Mouse (Mus musculus): ENCODE results near the gene Tpi1. TPM values are rescaled to one million over a fixed set of nuclear protein-coding genes. Genes with fewer than 3 reads are reported as not detected.
A peak's percentile ranks its signal among the peaks of the same experiment; 100 is the strongest.
"Not testable (repeated sequence)": the region's sequence is repeated elsewhere in the genome, so short reads cannot be mapped to it uniquely, and the experiment has no call there.

Tpi1 gene
- polyA plus RNA-seq, 2 experiments from 2014 or later, result 65.7 to 90.0 TPM

DNA sequence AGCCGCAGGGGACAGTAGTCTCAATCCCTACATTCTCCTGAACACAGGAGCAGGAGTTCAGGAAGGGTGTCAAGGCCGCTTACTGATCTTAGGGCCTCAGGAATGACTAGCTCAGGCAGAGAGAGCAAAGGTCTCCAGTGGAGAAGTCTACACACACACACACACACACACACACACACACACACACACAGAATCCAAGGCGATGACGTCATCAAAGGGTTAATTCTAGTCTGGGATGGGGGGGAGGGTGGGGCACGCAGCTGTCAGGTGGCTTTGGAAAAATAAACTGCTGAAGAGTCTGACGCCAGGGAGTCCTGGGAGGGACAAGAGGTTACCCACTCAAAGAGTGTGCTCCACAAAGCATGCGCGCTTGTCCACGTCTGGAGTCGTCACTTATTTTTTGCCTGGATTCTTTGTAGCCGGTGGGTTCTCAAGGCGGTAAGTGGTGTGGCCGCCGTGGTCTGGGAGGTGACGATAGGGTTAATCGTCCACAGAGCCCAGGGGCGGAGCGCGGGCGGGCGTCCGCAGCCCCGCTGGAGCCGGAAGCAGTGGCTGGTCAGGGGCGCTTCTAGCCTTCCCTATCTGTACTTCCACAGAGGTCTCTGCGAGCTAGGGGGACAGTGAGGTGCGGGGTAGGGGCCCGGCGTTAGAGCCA lies 5.6 kb downstream of the Tpi1 start, which contains the start of gene Spsb2:
Gene Spsb2, plus strand, starts transcription at position 304 of the 655 bp plus-strand sequence.
- ATAC-seq, result peak; percentile 15

- ATAC-seq, result no peak
Observed at GRCm38 (mm10) chr6:124807986-124808357, 6.1 kb downstream of the Tpi1 start.

DNA sequence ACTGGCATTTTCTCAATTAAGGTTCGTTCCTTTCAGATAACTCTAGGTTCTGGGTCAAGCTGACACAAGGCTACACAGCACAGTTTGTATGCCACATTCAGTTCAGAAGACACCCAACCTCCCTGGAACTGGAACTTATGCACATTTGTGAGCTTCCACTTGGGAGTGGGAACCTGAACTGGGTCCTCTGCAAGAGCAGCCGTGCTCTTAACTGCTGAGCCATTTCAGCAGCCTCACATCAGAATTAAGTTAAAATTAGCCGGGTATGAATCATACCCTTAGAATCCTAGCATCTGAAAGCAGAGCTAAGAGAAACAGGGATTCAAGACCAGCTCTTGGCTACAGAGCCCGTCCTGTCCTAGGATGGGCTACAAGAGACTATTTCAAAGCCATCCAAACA lies 6.7 kb downstream of the Tpi1 start:
- ATAC-seq, result no peak

DNA sequence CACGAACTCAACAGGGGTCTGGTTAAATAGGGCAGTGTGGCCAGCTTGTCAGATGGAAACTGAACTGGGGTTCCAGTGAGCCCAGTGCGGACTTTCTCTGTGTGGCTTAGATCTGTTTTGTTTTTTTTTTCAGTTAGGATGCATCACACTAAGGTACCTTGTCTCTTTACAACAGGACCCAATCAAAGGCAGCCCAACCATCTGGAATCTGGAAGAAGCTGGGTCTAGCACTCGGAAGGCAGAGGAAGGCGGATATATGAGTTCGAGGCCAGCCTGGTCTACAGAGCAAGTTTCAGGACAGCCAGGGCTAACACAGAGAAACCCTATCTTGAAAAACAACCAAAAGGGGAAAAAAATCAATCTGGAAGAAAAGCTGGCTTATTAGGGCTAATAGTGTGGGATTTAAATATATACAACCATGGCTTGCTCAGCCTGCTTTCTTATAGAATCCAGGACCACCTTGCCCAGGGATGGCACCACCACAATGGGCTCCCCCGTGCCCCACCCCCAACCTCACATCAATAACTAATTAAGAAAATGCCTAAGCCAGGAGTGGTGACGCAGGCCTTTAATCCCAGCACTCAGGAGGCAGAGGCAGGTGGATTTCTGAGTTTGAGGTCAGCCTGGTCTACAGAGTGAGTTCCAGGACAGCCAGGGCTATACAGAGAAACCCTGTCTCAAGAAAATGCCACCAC lies 7.5 kb downstream of the Tpi1 start:
- no peak for ATAC-seq

- peak; percentile 77 for ATAC-seq
Observed at GRCm38 (mm10) chr6:124805341-124806321, 8.5 kb downstream of the Tpi1 start.

GRCm38 (mm10) chr6:124804341-124804740 lies 9.8 kb downstream of the Tpi1 start:
- no peak for ATAC-seq

DNA sequence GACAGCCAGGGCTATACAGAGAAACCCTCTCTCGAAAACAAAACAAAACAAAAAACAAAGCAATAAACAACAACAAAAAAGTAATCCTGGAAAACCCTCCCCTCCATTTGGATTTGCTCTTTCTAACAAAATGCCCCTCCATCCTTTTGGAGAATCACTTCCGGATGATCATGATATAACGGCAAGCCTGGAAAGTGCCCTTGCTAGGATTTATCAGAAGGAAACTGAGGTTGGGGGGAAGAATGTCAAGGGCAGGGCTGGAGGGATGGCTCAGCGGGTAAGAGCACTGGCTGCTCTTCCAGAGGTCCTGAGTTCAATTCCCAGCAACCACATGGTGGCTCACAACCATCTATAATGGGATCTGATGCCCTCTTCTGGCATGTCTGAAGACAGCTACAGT lies 10.4 kb downstream of the Tpi1 start:
- ATAC-seq, result not testable (repeated sequence)

DNA sequence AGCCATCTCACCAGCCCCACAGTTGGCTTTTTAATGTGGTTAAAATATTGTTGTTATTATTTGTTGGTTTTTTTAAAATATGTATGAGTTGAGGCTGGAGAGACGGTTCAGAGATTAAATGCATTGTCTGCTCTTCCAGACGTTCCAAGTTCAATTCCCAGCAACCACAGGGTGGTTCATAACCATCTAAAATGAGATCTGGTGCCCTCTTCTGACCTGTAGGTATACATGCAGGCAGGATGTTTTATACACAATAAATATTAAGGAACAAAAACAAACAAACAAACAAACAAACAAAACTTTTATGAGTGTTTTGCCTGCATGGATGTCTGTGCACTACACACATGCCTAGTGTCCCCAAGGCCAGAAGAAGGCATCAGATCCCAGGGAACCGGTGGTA lies 11.0 kb downstream of the Tpi1 start:
- no peak for ATAC-seq

DNA sequence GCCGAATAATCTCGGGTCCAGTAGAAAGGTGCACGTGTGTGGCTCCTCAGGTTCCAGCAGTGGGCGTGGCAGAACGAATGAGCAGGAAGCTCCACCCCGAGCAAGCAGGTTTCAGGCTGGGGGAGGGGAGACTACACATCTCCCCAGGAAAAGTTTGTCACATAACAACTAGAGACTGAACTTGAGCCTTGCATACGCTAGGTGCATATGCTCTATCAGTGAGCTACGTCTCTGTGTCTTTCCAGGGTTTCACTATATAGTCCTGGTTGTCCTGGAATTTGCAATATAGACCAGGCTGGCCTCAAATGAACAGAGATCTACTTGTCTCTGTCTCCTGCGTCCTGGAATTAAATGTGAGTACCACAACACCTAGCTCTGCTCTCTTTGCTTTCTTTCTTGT lies 11.7 kb downstream of the Tpi1 start:
- not testable (repeated sequence) for ATAC-seq

DNA sequence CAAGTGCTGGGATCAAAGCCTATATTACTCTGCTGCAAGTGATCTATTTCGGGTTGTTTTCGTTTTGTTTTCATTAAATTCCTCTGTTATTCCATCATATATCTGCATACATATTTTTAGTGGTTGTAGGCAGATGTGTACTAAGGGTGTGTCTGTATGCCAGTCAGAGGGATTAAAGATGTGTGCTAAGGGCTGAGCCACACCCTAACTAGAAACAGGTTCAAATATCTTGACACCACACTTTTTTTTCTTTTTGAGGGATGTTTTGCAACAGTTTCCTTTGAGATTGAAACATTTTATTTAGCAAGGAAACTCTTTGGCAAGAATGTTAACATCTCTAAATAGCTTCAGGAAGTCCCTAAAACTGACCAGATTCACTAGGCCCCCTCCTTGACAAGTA lies 17.9 kb downstream of the Tpi1 start:
- no peak for ATAC-seq

DNA sequence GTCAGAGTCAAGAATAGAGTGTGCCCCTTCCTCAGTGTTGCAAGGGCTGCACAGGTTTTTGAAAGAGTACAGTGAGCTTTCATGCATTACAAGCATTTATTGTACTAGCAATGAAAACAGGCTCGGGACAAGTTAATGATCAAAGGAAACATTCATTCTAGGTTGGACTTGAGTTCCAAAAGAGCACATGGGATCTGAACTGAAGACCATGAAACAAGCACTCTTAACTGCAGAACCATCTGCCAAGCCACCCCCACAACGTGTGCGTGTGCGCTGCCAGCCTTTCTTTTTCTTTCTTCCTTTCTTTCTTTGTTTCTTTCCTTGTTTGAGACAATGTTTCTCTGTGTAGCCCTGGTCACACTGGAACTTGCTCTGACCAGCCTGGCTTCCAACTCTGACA lies 18.3 kb downstream of the Tpi1 start:
- ATAC-seq, result no peak

GRCm38 (mm10) chr6:124791911-124792310 lies 22.2 kb downstream of the Tpi1 start:
- no peak for ATAC-seq

GRCm38 (mm10) chr6:124790121-124790520 lies 24.0 kb downstream of the Tpi1 start:
- no peak for ATAC-seq

DNA sequence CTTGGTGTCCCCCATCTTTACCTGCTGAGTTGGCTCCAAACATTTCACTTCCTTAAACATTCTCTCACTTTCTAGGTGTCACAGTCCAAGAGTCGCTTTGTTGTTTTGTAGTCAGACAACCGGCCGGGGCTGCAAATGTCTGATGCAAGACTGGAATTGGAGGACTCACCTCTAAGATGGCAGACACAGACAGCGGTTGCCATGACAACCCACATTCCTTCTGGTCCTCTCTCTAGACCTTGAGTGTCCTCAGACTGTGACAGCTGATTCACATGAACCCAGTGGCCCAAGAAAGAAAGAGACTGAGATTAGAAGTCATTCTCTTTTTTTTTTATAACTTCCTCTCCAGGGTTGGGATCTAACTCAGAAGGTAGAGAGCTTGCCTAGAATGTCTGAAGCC lies 24.6 kb downstream of the Tpi1 start:
- ATAC-seq, result no peak

DNA sequence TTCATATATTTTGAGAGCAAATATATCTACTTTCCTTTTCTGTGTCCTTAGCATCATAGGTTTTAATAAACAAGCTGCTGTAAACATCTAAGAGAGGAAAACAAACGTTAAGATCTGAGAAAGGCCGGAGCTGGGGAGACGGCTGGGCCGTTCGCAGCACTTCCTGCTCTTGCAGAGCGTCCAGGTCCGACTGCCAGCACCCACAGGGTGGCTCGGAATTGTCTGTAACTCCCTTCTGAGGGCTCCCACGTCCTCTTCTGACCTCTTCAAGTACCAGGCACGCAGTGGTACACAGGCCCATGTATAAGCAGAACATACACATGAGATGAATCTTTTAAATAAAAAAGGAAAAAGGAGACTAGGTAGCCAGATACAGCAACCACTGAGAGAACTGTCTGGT lies 26.4 kb downstream of the Tpi1 start:
- no peak for ATAC-seq

- ATAC-seq, result no peak
Observed at GRCm38 (mm10) chr6:124786756-124787420, 27.2 kb downstream of the Tpi1 start.

DNA sequence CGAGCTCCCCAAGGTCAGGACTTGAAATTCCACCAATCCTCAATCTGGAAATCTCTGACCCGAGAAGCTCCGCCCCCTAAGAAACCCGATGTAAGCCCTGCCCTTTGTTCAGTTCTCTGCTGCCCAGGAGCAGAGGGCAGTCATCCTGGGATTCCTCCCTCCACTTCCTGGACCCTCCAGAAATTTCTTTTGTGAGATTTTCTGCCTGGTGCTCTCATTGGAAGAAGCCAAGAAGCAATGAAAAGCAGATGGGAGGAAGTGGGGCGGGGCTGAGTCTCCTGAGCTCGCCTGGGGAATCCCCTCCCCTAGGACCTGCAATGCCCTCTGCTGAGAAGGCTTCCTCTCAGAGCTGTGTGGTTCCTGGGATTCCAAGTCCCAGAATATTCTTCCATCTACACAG lies 31.7 kb downstream of the Tpi1 start:
- ATAC-seq, result peak; percentile 78

DNA sequence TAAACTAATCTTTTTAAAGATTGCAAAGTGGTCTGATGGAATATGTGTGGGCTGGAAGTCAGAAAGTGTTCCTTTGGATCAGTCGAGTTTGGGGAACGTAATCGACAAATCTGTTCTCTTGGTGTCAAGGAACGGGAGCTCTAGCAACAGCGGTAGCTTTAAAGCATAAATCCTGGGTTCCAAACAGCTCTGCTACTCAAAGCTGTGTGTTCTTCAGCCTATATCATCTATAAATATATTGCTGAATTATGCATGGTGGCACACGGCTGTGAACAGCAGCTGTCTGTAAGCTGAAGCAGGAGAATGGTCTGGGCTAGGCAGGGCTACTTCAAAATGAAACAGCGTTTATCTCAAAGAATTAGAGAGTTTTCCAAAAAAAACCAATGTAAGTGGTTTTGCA lies 33.2 kb downstream of the Tpi1 start:
- ATAC-seq, result no peak

DNA sequence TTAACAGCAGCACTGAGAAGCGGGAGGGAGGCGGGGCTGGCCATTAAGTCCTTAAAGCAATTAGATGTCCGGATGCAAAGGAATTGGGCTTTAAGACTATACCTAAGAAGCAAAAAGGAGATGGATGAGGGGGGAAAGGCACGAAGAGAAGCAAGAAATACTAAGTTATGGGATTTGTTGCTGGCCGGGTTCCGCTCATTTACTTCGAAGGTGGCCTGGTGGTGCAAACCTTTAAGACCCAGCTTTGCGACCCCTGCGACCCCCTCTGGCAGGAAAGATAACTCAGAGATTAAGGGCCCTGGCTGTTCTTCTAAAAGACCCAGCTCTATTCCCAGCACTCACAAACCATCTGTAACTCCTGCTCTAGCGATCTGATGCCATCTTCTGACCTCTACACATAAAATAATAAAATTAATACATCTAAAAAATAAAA lies 34.1 kb downstream of the Tpi1 start:
- peak; percentile 48 for ATAC-seq

DNA sequence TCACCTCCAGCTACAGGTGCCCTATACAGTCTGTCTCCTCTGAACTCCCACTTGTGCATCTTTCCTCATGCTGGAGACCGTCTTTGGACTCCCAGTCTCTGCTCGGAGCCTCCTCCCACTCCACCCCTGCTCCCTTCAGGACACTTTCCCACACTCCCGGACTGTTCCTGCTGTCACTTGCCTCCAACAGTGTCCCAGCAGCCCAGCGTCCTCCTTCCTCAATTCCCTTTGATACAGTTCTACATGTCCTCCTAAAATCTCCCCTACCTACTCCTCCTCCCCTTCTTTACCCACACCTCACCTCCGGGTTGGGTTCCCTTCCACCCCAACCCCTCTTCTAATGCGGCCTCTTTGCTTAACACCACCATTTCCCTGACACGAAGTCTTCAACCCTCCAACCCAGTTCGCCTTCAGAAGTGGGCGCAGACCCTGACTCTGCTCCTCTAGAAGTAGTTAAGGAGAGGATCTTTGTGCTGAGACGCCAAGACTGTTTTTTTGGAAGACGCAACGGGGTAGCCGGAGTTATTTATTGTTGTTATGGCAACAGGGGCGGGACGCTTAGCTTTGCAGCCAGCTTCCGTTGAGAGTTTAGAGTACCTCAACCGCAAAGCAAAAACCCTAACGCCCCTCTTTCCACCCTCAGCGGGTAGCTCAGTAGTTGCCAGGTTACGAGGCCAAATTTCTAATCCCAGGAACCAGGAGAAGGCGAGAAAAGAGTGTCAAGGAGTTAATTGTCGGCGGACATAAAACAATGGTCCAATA lies 34.7 kb downstream of the Tpi1 start, which contains the start of gene Lrrc23:
Gene Lrrc23, minus strand, starts transcription at position 506 of the 762 bp plus-strand sequence.
- peak; percentile 92 for ATAC-seq

DNA sequence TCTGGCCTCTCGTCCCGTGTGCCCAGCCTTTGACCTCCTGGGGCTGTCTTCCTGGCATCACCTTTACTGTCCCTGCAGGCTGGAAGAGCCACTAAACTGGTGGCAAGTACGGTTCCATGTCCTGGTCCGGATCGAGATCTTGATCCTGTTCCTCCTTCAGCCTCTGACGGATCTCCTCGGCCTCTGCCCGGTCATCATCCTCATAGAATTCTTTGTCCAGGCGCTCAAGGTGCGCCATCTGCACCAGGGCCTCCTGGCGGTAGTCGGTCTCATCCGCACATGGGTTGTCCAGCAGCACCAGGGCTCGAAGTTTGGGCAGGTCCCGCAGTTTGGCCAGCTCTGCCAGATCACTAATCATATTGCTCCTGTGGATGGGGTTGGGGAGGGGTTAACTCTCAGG lies 43.6 kb downstream of the Tpi1 start:
- ATAC-seq, result no peak

- ATAC-seq, result no peak
Observed at GRCm38 (mm10) chr6:124770013-124770412, 44.1 kb downstream of the Tpi1 start.

All from CD4-positive, CD25-positive, alpha-beta regulatory T cell, adult 4 months (primary cell).